Mouse (Mus musculus): ENCODE measurements around the gene Kcnj3.

Kcnj3 gene

GRCm38 (mm10) chr2:55505712-55506111 lies 69.9 kb downstream of the Kcnj3 start:
- no peak for DNase-seq (ENCODE audit: low spot score in 2 of 2)

DNA sequence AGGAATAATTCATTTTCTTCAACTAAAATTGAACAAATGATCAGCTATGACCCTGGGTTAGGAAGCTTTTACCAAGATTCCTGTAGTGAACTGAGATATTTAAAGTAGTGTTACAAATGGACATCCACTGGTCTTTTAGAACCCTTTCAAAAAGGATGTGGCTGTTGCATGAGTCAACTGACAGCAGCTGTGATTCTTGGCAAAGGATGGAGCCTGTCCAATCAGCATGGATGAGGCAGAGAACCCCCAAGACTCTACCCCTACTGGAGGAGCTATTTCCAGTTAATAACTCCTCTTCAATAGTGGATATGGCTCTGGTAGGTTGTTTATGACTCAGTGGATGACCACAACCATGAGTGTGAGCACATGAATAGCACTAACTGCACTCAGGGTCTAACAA lies 81.5 kb downstream of the Kcnj3 start:
- DNase-seq (ENCODE audit: low spot score in 2 of 2) = no peak

DNA sequence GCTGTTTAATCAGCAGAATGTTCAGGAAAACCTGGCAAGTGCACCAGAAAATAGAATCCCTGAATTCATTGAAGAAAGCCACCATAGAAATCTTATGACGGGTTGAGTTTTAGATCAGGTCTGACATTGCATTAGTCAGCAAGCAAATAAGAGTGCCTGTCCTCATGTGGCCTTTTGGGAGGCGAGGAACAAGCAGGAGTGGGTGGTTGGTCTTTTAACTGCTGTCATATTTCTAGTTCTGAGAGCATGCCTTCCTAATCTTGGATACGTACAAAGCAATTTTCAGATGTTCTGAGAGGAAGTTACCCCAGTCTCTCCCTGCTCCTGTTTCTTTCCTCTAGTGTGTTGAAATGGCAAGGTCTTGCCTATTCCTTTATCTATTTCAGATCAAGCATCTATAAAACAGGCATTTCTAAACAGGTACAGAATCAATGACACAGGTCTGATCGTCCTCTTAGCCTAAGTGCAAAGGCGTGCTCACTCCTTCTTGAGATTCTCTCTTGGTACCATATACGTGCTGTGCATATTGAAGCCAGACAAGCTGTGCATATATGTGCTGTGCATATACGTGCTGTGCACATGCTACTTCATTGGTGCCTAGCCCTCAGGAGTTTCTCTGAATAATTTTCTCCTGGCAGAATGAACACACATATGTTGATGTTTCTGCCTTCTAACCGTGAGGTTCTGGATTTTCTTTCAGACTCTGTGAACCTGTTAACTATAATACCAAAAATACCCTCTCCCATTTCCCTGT lies 97.1 kb downstream of the Kcnj3 start:
- no peak for DNase-seq (ENCODE audit: low spot score in 2 of 2)

GRCm38 (mm10) chr2:55534946-55535345 lies 99.2 kb downstream of the Kcnj3 start:
- no peak for DNase-seq (ENCODE audit: low spot score in 2 of 2)

- no peak for DNase-seq (ENCODE audit: low spot score in 2 of 2)
These were observed 99.7 kb downstream of the Kcnj3 start for GRCm38 (mm10) chr2:55535482-55535881.

- DNase-seq (ENCODE audit: low spot score in 2 of 2) = no peak
These were observed 111.8 kb downstream of the Kcnj3 start for GRCm38 (mm10) chr2:55547612-55548011.

GRCm38 (mm10) chr2:55558368-55558985 lies 122.7 kb downstream of the Kcnj3 start:
- DNase-seq (ENCODE audit: low spot score in 2 of 2) = no peak

DNA sequence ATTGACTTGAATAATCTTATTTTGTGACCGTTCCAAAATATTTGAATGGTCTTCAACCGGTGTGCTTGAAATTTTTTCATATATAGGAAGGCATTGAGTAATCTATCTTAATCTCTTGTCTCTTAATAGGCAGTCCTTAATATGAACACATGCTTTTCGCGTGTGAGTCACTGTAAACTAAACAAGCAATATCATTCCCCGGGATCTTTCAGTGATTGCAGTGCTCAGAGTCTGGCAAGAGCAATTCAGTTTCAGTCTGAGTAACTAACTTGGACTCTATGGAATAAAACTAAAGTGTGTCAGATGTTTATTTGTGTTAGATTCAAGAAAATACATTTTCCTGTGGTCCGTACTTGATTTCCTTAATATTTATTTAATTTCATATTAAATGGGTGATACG lies 133.5 kb downstream of the Kcnj3 start:
- DNase-seq (ENCODE audit: low spot score in 2 of 2) = no peak

GRCm38 (mm10) chr2:55571425-55571824 lies 135.7 kb downstream of the Kcnj3 start:
- no peak for DNase-seq (ENCODE audit: low spot score in 2 of 2)

DNA sequence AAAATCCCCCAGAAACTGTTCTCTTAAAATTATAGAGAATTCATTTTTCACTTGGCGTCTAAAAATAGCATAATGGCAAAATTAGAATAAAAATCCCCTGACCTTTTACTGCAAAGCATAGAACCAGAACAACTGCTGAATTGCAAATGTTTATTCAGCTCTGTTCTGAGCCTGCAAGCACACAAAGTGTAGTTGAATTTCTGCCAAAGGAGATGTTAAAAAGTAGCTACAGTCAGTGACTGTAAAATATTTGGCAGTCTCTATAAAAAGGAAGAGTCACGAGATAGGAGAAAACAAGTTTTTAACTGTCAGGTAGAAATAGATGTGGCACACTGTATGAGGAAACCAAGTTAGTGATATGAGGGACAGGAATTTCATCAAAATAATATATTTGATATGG lies 144.5 kb downstream of the Kcnj3 start:
- DNase-seq (ENCODE audit: low spot score in 2 of 2) = no peak

- no peak for DNase-seq (ENCODE audit: low spot score in 2 of 2)
These were observed 155.6 kb downstream of the Kcnj3 start for GRCm38 (mm10) chr2:55591226-55591988.

All from cerebellum, postnatal 4 days (tissue).